Mouse (Mus musculus) urinary bladder, postnatal 14 days (tissue): Measurements from ENCODE around the gene Il20ra.
"Not testable (repeated sequence)": the region's sequence is repeated elsewhere in the genome, so short reads cannot be mapped to it uniquely, and the experiment has no call there.

Experiments
- DNase-seq: peaks from one replicate; pipeline ENCODE4 v3.0.0; 2021; ENCODE audit warnings: low spot score

Gene Il20ra

DNA sequence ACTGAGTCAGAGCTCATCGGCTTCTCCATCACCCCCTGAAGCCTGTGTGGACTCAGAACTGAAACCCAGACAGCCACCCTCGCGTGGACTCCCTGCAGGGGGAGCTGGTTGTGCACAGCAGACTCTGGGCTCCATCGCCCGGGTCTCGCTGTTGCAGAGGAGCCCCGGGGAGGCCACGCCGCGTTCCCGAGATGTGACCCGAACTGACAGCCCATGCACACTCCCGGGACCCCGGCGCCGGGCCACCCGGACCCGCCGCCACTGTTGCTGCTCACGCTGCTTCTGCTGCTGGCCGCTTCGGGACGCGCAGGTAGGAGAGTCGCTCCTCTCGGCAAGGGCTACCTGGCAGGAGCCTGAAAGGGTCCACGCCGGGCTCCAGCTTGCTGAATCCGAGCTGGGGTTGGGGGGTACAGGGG, at the start of gene Il20ra:
TSS of gene Il20ra (plus strand) at position 150 of the 416 bp plus-strand sequence.
- peak; percentile 61 for DNase-seq

DNA sequence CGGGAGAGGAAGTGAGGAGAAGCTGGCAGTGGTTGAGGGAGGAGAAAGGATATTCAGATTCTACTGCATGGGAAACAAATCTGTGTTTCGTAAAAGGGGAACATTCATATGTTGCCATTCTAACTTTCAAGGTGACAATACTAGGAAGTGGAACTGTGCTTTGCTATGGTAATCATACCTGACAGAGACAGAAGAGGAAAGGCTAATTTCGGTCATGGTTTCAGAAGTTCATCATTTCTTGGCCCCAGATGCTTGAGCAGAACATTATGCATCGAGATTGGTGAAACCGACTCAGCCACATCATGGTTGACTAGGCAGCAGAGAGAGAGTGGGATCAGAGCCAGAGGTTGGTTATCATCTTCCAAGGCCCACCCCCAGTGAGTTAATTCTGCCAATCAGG, 43.4 kb upstream of the Il20ra start:
- DNase-seq, result no peak

- no peak for DNase-seq
Measured at GRCm38 (mm10) chr10:19672015-19672414, 40.4 kb upstream of the Il20ra start.

DNA sequence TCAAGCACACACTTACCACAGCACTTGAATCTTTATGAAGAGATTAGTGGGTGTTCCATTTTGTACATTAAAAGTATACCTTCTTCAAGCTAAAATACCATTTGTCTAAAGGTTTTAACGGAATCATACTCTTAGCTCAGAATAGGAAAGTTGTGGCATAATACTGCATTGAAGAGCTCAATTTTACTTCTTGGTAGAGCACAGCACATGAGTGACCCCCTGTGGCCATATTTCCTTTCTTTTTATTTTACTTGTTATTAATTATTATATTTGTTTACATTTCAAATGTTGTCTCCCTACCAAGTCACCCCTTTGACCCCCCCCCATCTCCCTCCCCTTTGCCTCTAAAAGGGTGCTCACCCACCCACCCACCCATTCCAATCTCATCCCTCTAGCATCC, 39.2 kb upstream of the Il20ra start:
- no peak for DNase-seq

GRCm38 (mm10) chr10:19687686-19688085, 24.7 kb upstream of the Il20ra start:
- no peak for DNase-seq

DNA sequence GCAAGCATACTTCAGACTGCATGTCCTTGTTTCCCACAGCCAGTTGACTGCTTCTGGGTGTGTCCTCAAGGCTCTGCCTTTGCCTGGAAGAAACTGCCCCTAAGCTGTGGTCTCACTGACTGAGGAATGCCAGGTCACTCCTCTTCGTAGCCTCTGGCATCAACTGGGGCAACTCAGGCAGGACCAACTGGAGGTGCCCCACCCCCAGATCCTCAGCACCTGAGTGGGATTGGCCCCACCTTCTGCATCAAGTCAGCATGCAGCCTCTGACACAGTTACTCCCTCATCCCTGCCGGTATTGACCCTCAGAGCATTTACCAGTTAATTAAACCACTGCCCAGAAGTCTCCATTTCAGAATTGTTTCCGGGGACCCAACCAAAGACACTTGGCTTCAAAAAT, 21.1 kb upstream of the Il20ra start:
- no peak for DNase-seq

GRCm38 (mm10) chr10:19691771-19692170, 20.6 kb upstream of the Il20ra start:
- no peak for DNase-seq

- DNase-seq, result no peak
Measured at GRCm38 (mm10) chr10:19692332-19692731, 20.0 kb upstream of the Il20ra start.

GRCm38 (mm10) chr10:19692988-19693387, 19.4 kb upstream of the Il20ra start:
- peak; percentile 44 for DNase-seq

GRCm38 (mm10) chr10:19693629-19694028, 18.7 kb upstream of the Il20ra start:
- DNase-seq, result no peak

GRCm38 (mm10) chr10:19699331-19699730, 13.0 kb upstream of the Il20ra start:
- DNase-seq, result no peak

DNA sequence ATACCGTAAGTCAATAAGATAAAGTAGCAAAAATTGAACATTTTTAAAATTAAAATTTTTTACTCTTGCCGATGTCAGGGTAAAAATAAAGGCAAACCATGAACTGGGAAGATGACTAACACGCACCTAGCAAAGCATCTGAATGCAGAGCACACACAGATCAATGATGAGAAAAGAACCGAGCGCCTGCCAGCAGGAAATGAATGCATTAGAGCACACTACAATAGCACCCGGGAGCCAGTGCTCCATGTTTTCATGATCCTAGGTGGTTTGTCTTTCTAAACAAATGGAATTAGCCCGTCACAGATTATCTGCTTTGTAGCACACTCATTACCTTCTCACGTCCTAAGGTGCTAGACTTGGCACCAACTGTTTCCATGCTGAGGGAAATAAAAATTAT, 7.9 kb upstream of the Il20ra start:
- no peak for DNase-seq

- DNase-seq, result no peak
Measured at GRCm38 (mm10) chr10:19707768-19708167, 4.6 kb upstream of the Il20ra start.

- peak; percentile 21 for DNase-seq
Measured at GRCm38 (mm10) chr10:19708277-19709070, 3.9 kb upstream of the Il20ra start.

- DNase-seq, result peak; percentile 32
Measured at GRCm38 (mm10) chr10:19711020-19711419, 1.4 kb upstream of the Il20ra start.

- no peak for DNase-seq
Measured at GRCm38 (mm10) chr10:19711551-19712171, 709 bp upstream of the Il20ra start.

DNA sequence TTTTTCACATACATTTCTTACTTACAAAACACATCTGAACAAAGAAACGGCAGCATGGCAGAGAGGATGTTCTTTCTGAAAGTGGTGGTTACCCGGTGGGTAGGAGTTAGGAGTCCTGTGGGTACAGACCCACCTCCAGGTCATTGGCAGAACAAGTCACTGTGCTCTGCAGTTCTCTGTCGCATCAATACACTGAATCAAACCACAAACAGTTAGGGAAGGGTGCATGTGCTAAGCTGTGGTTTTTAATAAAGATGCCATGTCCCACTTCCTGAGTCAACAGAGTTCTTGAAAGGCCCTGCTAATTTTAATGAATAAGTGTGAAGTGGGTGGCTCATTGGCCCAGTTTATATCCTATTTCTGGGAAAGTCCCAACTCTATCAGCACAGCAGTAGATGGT, 6.3 kb downstream of the Il20ra start:
- no peak for DNase-seq

- DNase-seq, result no peak
Measured at GRCm38 (mm10) chr10:19722320-19722719, 9.9 kb downstream of the Il20ra start.

DNA sequence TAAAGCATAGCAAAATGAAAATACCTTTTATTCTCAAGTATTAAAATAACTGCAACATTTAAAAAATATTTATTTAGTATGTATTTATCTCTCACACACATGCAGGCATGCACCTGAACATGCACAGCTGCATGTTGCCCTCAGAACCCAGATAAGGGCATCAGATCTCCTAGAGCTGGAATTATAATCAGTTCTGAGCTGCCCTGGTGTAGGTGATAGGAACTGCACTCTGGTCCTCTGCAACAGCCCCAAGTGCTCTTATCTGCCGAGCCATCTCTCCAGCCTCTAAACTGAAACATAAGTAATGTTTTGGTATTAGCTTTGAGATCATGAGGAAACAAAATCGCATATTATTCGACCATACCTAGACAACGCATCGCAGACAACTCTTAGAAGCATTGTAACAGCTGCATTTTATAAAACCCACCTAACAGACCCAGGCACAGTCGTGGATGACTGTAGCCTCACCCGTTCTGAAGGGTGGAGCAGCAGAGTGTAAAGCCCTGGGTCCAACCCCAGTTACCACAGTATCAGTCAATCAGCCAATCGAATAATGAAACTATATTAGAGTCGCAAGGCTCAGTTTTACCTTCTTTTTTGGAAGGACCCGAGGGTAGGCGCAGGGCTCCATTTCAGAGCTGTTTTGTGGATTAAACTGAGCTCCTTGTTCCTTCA, 11.9 kb downstream of the Il20ra start:
- DNase-seq, result no peak

DNA sequence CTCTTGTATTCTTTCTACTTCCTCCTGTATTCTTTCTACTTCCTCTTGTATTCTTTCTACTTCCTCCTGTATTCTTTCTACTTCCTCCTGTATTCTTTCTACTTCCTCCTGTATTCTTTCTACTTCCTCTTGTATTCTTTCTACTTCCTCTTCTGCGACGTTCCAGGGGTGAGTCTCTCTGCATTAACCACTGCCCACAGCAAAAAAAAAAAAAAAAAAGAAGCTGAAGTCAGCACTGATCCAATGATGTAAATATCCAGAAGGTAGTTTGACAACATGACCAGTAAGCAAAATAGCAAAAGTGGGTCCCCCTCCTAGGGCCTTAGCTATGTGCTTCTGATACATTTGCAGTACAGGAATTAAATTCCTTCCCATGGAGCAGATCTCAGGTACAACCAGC, 26.1 kb downstream of the Il20ra start:
- DNase-seq, result not testable (repeated sequence)

GRCm38 (mm10) chr10:19745662-19746061, 33.3 kb downstream of the Il20ra start:
- DNase-seq, result no peak

- DNase-seq, result no peak
Measured at GRCm38 (mm10) chr10:19746156-19746555, 33.8 kb downstream of the Il20ra start.

GRCm38 (mm10) chr10:19747661-19748060, 35.3 kb downstream of the Il20ra start:
- DNase-seq, result no peak
